ENCODE assay signal across 12 mouse cellular contexts in the genomic region with DNA sequence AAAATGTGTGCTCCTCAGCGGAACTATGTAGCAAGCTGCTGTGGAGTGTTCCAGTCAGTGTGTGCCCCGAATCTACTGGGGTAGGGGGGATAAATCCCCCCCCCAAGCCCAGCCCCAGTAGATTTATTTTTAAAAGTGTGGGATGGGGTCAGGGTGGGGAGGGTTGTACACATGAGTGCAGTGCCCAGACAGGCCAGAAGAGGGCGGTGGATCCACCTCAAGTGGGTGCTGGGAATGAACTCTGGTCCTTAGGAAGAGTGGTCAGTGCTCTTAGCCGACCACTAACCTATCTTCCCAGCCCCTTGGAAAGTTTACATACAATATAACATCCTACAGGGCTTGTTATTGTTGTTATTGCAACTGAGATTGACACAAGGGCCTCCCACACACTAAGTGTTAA. TPM values are rescaled to one million over a fixed set of nuclear protein-coding genes. Genes with fewer than 3 reads are reported as not detected.
DNase-seq lines count a peak whose midpoint lies in the region; ATAC-seq and TF ChIP-seq lines count a peak whose summit lies in the region.
"Had no signal": no experiment of that assay in that cellular context is flagged by ENCODE, and none has a peak within 500 bp of the region (broad histone marks: within the 10 kb centered on the region; RNA-seq: fewer than 3 reads in every experiment).

No protein-coding gene starts in this region.

- H3K4me2 ChIP-seq in intestine, postnatal 0 days (replicated peaks; ENCODE audit: low read depth) = no peak overlapping the region
- H3K4me2 ChIP-seq in intestine, embryonic 16.5 days (ENCODE audit: low read depth, low read length) = no peak overlapping the region
- H3K4me2 ChIP-seq: hindbrain, embryonic 15.5 days; limb, embryonic 12.5 days had no signal

- no peaks in the 10 kb centered on the region for H3K4me1 ChIP-seq in intestine, postnatal 0 days (replicated peaks; ENCODE audit: control insufficient read depth, insufficient read depth, low read length)
- no peaks in the 10 kb centered on the region for H3K4me1 ChIP-seq in intestine, embryonic 16.5 days (ENCODE audit: control insufficient read depth, insufficient read depth, low read length)
- H3K4me1 ChIP-seq: limb, embryonic 12.5 days had no signal

- WGBS in intestine, postnatal 0 days = 51% methylated on average over 4 of the region's 4 CpGs
- 49% methylated on average over 4 of the region's 4 CpGs for WGBS in intestine, embryonic 16.5 days

- H3K27me3 ChIP-seq in intestine, postnatal 0 days (replicated peaks; ENCODE audit: control insufficient read depth, insufficient read depth, low read length) = no peaks in the 10 kb centered on the region
- no peaks in the 10 kb centered on the region for H3K27me3 ChIP-seq in intestine, embryonic 16.5 days (replicated peaks; ENCODE audit: control insufficient read depth, insufficient read depth, low read length)
- H3K27me3 ChIP-seq: hindbrain, embryonic 15.5 days; limb, embryonic 12.5 days had no signal

- H3K9ac ChIP-seq in intestine, postnatal 0 days (ENCODE audit: low read depth, low read length) = no peak overlapping the region
- H3K9ac ChIP-seq in intestine, embryonic 16.5 days (ENCODE audit: low read depth, low read length) = no peak overlapping the region
- H3K9ac ChIP-seq: hindbrain, embryonic 15.5 days; limb, embryonic 12.5 days had no signal

- no peak overlapping the region for H3K27ac ChIP-seq in intestine, postnatal 0 days (ENCODE audit: low read depth, low read length)
- H3K27ac ChIP-seq in intestine, embryonic 16.5 days (ENCODE audit: low read length) = no peak overlapping the region
- H3K27ac ChIP-seq: hindbrain, embryonic 15.5 days; limb, embryonic 12.5 days had no signal

- no peaks in the 10 kb centered on the region for H3K9me3 ChIP-seq in intestine, postnatal 0 days (ENCODE audit: control insufficient read depth)
- no peaks in the 10 kb centered on the region for H3K9me3 ChIP-seq in intestine, embryonic 16.5 days (ENCODE audit: control insufficient read depth, low read length)
- H3K9me3 ChIP-seq: hindbrain, embryonic 15.5 days; limb, embryonic 12.5 days had no signal

- no peak for ATAC-seq in intestine, postnatal 0 days
- ATAC-seq in intestine, embryonic 16.5 days = no peak
- ATAC-seq in inflammation-experienced regulatory T-cells, adult 6 months = no peak
- ATAC-seq: midbrain, embryonic 16.5 days had no signal

- peak; percentile 14 to 53 for DNase-seq in spleen, postnatal 10 days (ENCODE audit: low spot score in 2 of 2)
- no peak for DNase-seq in spleen, postnatal 14 days (ENCODE audit: low spot score in 2 of 2)
- DNase-seq in brain, embryonic 14.5 days (ENCODE audit: low read depth) = no peak
- DNase-seq in thymus, postnatal 36 days = peak; percentile 11 to 22
- no peak for DNase-seq in ovary, adult 18-20 months (ENCODE audit: low spot score)
- DNase-seq: gastrocnemius, postnatal 14 days had no signal

- H3K36me3 ChIP-seq in intestine, postnatal 0 days (ENCODE audit: control insufficient read depth, insufficient read depth) = no peaks in the 10 kb centered on the region
- no peaks in the 10 kb centered on the region for H3K36me3 ChIP-seq in intestine, embryonic 16.5 days (ENCODE audit: control insufficient read depth, insufficient read depth, low read length)
- H3K36me3 ChIP-seq: hindbrain, embryonic 15.5 days; limb, embryonic 12.5 days had no signal

- no peak for TF ChIP-seq POLR2A in brain, embryonic 14.5 days (IDR thresholded peaks at IDR 0.05; ENCODE audit: borderline replicate concordance, extremely low read depth, insufficient read depth, insufficient read length, poor library complexity, severe bottlenecking)

- no peak overlapping the region for H3K4me3 ChIP-seq in intestine, postnatal 0 days (ENCODE audit: low read depth, low read length)
- no peak overlapping the region for H3K4me3 ChIP-seq in intestine, embryonic 16.5 days (ENCODE audit: low read length)
- H3K4me3 ChIP-seq: hindbrain, embryonic 15.5 days; limb, embryonic 12.5 days had no signal

- peak; percentile 46 for TF ChIP-seq CTCF in intestine, postnatal 0 days (IDR thresholded peaks at IDR 0.05; ENCODE audit: low read depth)
- TF ChIP-seq CTCF in brain, embryonic 14.5 days (IDR thresholded peaks at IDR 0.05; ENCODE audit: borderline replicate concordance, extremely low read depth, insufficient read depth, insufficient read length) = peak; percentile 43

RNA-seq across cellular contexts. Expression of a gene that starts 12.5 kb away (rescaled TPM):
- polyA plus RNA-seq in intestine, postnatal 0 days (2015; fragmentation: Nextera tagmentation; extraction: Ambion mirVana) = 14.8 and 15.5 TPM in 2 replicates
- polyA plus RNA-seq in intestine, embryonic 16.5 days (2015; fragmentation: Nextera tagmentation; extraction: Ambion mirVana) = 36.8 and 41.3 TPM in 2 replicates
- polyA plus RNA-seq in brain, embryonic 14.5 days (2012; rRNA removed) = 142 and 219 TPM in 2 replicates
- 1 to 10 TPM; 3.0 to 5.3 (median 3.6) TPM for polyA plus RNA-seq in inflammation-experienced regulatory T-cells, adult 6 months (2017; shearing (Covaris generic))

RNA-seq across cellular contexts. Expression of a gene that starts 35.8 kb away (rescaled TPM):
- 6.6 and 7.3 TPM in 2 replicates for polyA plus RNA-seq in intestine, postnatal 0 days (2015; fragmentation: Nextera tagmentation; extraction: Ambion mirVana)
- polyA plus RNA-seq in intestine, embryonic 16.5 days (2015; fragmentation: Nextera tagmentation; extraction: Ambion mirVana) = 6.1 and 6.6 TPM in 2 replicates
- polyA plus RNA-seq in brain, embryonic 14.5 days (2012; rRNA removed) = 9.6 and 11.0 TPM in 2 replicates
- under 1 TPM in 2 of 3 experiments, not detected in 1; 0.48 to 0.74 TPM for polyA plus RNA-seq in inflammation-experienced regulatory T-cells, adult 6 months (2017; shearing (Covaris generic))

Comparison
In these comparisons a context has a peak if more than half of its experiments do, and no peak if none do; other contexts are left out.
1. DNase-seq: peak in spleen, postnatal 10 days (2 of 2) and thymus, postnatal 36 days (2 of 2); none in spleen, postnatal 14 days (0 of 2), brain, embryonic 14.5 days (single experiment) and ovary, adult 18-20 months (single experiment).